Mouse (Mus musculus) large intestine, adult 2 months (tissue): ENCODE measurements at regions not wholly inside any gene's neighbourhood (a gene's known extent, or its start where the extent isn't known, plus 50 kb on each side); places are given as distances from the start of the nearest gene placed in this dataset.
"Not testable (repeated sequence)": the region's sequence is repeated elsewhere in the genome, so short reads cannot be mapped to it uniquely, and the experiment has no call there.

Source experiments
- DNase-seq: peaks from one replicate; pipeline ENCODE4 v3.0.0-alpha.2; 2012; ENCODE audit warnings: low read depth, low spot score
- WGBS: fragments of 180-500 bp; shearing (Covaris S2); methylation state at CpG from one replicate; pipeline ENCODE4 v1.1.7; 2018; 5-methylcytosine and 5-hydroxymethylcytosine counted together

DNA sequence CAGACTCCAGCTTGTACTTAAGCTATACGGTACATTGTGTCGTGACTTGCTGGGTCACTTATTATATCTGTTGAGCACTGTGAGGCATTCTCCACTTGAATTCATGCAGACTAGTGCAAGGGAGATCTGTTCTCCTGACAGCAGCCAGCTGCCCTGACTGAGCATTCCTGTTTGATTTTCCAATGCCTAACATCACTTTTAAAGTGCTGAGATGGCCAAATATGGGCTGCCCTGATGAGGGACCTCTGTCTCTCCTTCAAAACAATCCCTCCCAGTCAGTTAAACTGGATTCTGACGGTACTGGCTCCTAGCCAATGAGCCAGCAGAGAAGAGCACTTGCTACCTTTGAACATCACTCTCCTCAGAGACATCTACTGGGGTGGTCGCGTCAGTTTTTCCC lies 57.6 kb upstream of the Lekr1 start:
- WGBS: 53% methylated on average over 5 of the region's 5 CpGs
- no peak for DNase-seq

DNA sequence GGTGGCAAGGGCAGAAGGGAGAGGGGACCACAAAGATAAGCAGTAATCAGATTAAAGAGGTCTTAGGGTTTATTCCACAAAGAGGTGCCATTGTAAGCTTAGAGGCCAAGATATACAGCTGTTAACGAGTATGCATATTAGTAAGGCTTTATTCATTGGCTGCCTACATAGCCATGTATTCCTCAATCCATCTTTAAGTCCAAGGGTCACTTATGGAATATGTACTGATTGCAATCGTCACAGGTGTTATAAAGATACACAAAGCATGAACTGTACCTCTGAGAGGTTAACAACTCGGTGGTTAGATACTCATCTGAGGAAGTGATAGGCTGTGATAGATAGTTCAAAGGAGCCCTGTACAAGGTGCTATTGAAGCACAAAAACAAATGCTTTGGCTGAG lies 54.3 kb upstream of the Lekr1 start:
- DNase-seq: peak; percentile 25
- 26% methylated on average over 3 of the region's 3 CpGs for WGBS

DNA sequence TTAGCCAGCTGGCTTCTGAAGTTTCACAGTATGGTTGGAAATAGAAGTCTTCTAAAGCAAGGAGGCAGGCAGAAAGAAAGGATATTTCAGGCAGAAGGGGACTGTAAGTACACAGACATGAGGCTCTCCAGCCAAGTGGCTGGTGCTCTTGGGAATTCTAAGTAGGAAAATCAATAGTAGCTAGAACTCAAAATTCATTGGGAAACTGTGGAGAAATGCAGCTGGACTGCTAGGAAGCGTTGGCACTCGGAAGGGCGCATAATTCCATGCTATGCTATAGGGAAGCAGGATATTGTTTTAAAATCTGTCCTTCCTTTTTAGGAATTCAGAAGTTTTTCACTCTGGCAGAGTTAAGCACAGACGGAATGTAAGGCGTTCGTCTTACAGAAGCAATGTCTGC lies 53.6 kb upstream of the Lekr1 start:
- DNase-seq: no peak
- WGBS: 82% methylated on average over 6 of the region's 6 CpGs

DNA sequence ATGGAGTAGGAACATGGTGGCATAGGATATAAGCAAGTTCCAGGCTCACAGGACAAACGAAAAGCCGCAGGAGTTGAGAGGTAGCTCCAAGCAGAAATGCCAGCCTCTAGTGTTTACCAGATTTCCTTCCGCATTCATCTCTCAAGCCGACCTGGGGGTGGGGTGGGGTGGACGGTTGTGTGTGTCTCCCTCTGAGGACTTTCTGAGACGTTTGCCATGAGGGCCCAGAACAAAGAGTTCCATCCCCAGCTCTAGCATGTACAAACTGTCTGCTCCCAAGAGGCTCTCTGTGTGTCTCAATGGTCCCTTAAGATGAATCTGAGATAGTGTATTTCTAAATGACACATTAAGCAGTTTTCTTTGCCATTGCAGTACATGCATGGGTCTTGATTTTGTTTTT lies 53.1 kb upstream of the Lekr1 start:
- WGBS: 67% methylated on average over 6 of the region's 6 CpGs
- DNase-seq: no peak

DNA sequence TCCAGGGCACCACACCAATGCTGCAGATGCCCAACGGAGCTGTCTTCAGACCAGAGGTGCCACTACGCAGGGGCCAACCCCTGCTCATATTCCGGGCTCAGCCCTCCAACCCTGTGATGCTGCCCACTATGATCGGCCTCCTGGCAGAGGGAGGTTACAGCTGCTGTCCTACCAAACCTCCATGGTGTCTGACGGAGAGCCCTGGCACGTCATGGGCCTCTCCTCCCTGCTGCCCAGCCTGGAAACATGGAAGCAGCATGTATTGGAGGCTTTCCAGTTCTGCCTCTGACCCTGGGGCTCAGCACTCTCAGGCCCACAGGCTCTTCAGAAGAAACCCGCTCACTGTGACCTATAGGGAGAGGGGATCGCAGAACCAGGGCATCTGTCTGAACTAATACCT lies 51.1 kb upstream of the Lekr1 start:
- not testable (repeated sequence) for DNase-seq
- WGBS: 93% methylated on average over 8 of the region's 8 CpGs
